In genomic region chr2:24019386-24019785, GRCm38 (mm10) we compare ENCODE assay signal across 4 mouse cellular contexts.
DNase-seq lines count a peak whose midpoint lies in the region.

No protein-coding gene starts in this region.

- DNase-seq in kidney, adult 18-20 months: peak; percentile 15
- DNase-seq in kidney, adult 8-10 months: peak; percentile 14 to 29
- DNase-seq in kidney, postnatal 14 days: peak; percentile 19
- peak; percentile 31 to 48 for DNase-seq in kidney, postnatal 36 days

Comparison
In these comparisons a context has a peak if more than half of its experiments do, and no peak if none do; other contexts are left out.
1. Peak in every context shown above with its lines: DNase-seq.